Mouse (Mus musculus) hindbrain, embryonic 12.5 days (tissue): Measurements from ENCODE around the gene Gm37240. TPM values are rescaled to one million over a fixed set of nuclear protein-coding genes. Genes with fewer than 3 reads are reported as not detected.

Experiments used
- ATAC-seq: fragments of 200-750 bp; cut with Nextera tagmentation; 2 replicates; pipeline ENCODE4 v1.8.0; 2017; ENCODE audit warnings: moderate TSS enrichment; ENCODE audit not compliant: low FRiP score
- H3K27ac ChIP-seq: fragments of 300-500 bp; sonication (generic); 2 replicates; pipeline ENCODE4 v1.5.1; 2016; ENCODE audit warnings: mild to moderate bottlenecking
- H3K27me3 ChIP-seq: fragments of 300-500 bp; sonication (generic); 2 replicates; pipeline ENCODE4 v1.6.1; 2016; ENCODE audit warnings: mild to moderate bottlenecking
- H3K36me3 ChIP-seq: fragments of 300-500 bp; sonication (generic); 2 replicates; pipeline ENCODE4 v1.6.1; 2016; ENCODE audit warnings: mild to moderate bottlenecking
- H3K4me1 ChIP-seq: fragments of 300-500 bp; sonication (generic); 2 replicates; pipeline ENCODE4 v1.6.1; 2016
- H3K4me2 ChIP-seq: fragments of 300-500 bp; sonication (generic); replicated peaks from 2 replicates; pipeline ENCODE4 v1.6.1; 2016; ENCODE audit warnings: mild to moderate bottlenecking
- H3K4me3 ChIP-seq: fragments of 300-500 bp; sonication (generic); 2 replicates; pipeline ENCODE4 v1.5.1; 2016; ENCODE audit warnings: mild to moderate bottlenecking
- H3K9ac ChIP-seq: fragments of 300-500 bp; sonication (generic); 2 replicates; pipeline ENCODE4 v1.6.1; 2016; ENCODE audit warnings: mild to moderate bottlenecking, moderate library complexity
- H3K9me3 ChIP-seq: fragments of 300-500 bp; sonication (generic); replicated peaks from 2 replicates; pipeline ENCODE4 v1.6.1; 2016; ENCODE audit warnings: mild to moderate bottlenecking
- WGBS: fragments of 180-500 bp; shearing (Covaris S2); methylation state at CpG from one replicate; pipeline ENCODE4 v1.1.7; 2016; 5-methylcytosine and 5-hydroxymethylcytosine counted together
- polyA plus RNA-seq: library from polyadenylated mRNA; unstranded; fragments of >200 nt; fragmentation: Nextera tagmentation; extraction: Ambion mirVana; gene quantifications from 2 replicates; pipeline ENCODE4 v1.2.1, GENCODE M21; 2016

Gene Gm37240
- polyA plus RNA-seq, 1 experiment from 2014 or later, result 3.3 TPM

GRCm38 (mm10) chr3:85308706-85309105 is 578.6 kb downstream of the Gm37240 start:
- Histone ChIP-seq H3K9ac (no peak overlapping the region), H3K27me3 (no peaks in the 10 kb centered on the region), H3K4me1 (0 out of 2 replicates have a peak, but pooled peaks cover 3% of the 10 kb centered on the region), H3K27ac (no peak overlapping the region), H3K9me3 (no peaks in the 10 kb centered on the region), H3K4me3 (no peak overlapping the region), H3K36me3 (no peaks in the 10 kb centered on the region), H3K4me2 (no peak overlapping the region)
- ATAC-seq, result no peak
- WGBS, result 78% methylated on average over 4 of the region's 4 CpGs

GRCm38 (mm10) chr3:85301851-85302250 is 585.5 kb downstream of the Gm37240 start:
- no peak overlapping the region for H3K27ac ChIP-seq
- H3K36me3 ChIP-seq, result no peaks in the 10 kb centered on the region
- no peak overlapping the region for H3K9ac ChIP-seq
- no peak overlapping the region for H3K4me2 ChIP-seq
- H3K9me3 ChIP-seq, result 0 out of 2 replicates have a peak, but pooled peaks cover under 1% of the 10 kb centered on the region
- H3K27me3 ChIP-seq, result no peaks in the 10 kb centered on the region
- no peak for ATAC-seq
- WGBS, result 88% methylated on average over 3 of the region's 3 CpGs
- H3K4me1 ChIP-seq, result peaks cover 9% of the 10 kb centered on the region; the same call in 1 of the 2 replicates
- no peak overlapping the region for H3K4me3 ChIP-seq

GRCm38 (mm10) chr3:85301336-85301735 is 586.0 kb downstream of the Gm37240 start:
- Histone ChIP-seq H3K9ac (no peak overlapping the region), H3K4me2 (no peak overlapping the region), H3K27ac (no peak overlapping the region), H3K27me3 (no peaks in the 10 kb centered on the region), H3K4me1 (peaks cover 9% of the 10 kb centered on the region; the same call in 1 of the 2 replicates), H3K36me3 (no peaks in the 10 kb centered on the region), H3K4me3 (no peak overlapping the region), H3K9me3 (0 out of 2 replicates have a peak, but pooled peaks cover 3% of the 10 kb centered on the region)
- ATAC-seq, result no peak
- 96% methylated on average over 2 of the region's 2 CpGs for WGBS

- Histone ChIP-seq H3K9me3 (0 out of 2 replicates have a peak, but pooled peaks cover 3% of the 10 kb centered on the region), H3K27me3 (no peaks in the 10 kb centered on the region), H3K4me1 (peaks cover 9% of the 10 kb centered on the region; the same call in 1 of the 2 replicates), H3K36me3 (no peaks in the 10 kb centered on the region), H3K27ac (peak overlapping the region; percentile 49; the same call in 1 of the 2 replicates), H3K4me2 (no peak overlapping the region), H3K4me3 (no peak overlapping the region), H3K9ac (no peak overlapping the region)
- 51% methylated on average over 18 of the region's 18 CpGs for WGBS
- peak; percentile 89 for ATAC-seq
Observed at GRCm38 (mm10) chr3:85299649-85300550, 587.4 kb downstream of the Gm37240 start.

GRCm38 (mm10) chr3:85295229-85295628 is 592.1 kb downstream of the Gm37240 start:
- Histone ChIP-seq H3K36me3 (no peaks in the 10 kb centered on the region), H3K9ac (no peak overlapping the region), H3K4me1 (peaks cover 7% of the 10 kb centered on the region; the same call in 1 of the 2 replicates), H3K4me2 (no peak overlapping the region), H3K27ac (no peak overlapping the region), H3K9me3 (0 out of 2 replicates have a peak, but pooled peaks cover 3% of the 10 kb centered on the region), H3K27me3 (no peaks in the 10 kb centered on the region), H3K4me3 (no peak overlapping the region)
- 85% methylated on average over 9 of the region's 9 CpGs for WGBS
- no peak for ATAC-seq

GRCm38 (mm10) chr3:85287627-85288026 is 599.7 kb downstream of the Gm37240 start:
- no peaks in the 10 kb centered on the region for H3K9me3 ChIP-seq
- no peak for ATAC-seq
- H3K4me1 ChIP-seq, result no peaks in the 10 kb centered on the region
- no peaks in the 10 kb centered on the region for H3K36me3 ChIP-seq
- WGBS, result 87% methylated on average over 2 of the region's 2 CpGs
- no peak overlapping the region for H3K4me2 ChIP-seq
- no peaks in the 10 kb centered on the region for H3K27me3 ChIP-seq
- H3K4me3 ChIP-seq, result no peak overlapping the region
- H3K9ac ChIP-seq, result no peak overlapping the region
- H3K27ac ChIP-seq, result no peak overlapping the region

- no peaks in the 10 kb centered on the region for H3K27me3 ChIP-seq
Observed at GRCm38 (mm10) chr3:85284483-85284882, 602.8 kb downstream of the Gm37240 start.

GRCm38 (mm10) chr3:85282816-85283215 is 604.5 kb downstream of the Gm37240 start:
- Histone ChIP-seq H3K9ac (no peak overlapping the region), H3K27ac (no peak overlapping the region), H3K27me3 (no peaks in the 10 kb centered on the region), H3K4me2 (no peak overlapping the region), H3K36me3 (no peaks in the 10 kb centered on the region), H3K9me3 (no peaks in the 10 kb centered on the region), H3K4me1 (no peaks in the 10 kb centered on the region), H3K4me3 (no peak overlapping the region)
- no peak for ATAC-seq
- WGBS, result 92% methylated on average over 5 of the region's 5 CpGs

More at GRCm38 (mm10) chr3:85284483-85284882, 602.8 kb downstream of the Gm37240 start:
- H3K27ac ChIP-seq, result no peak overlapping the region
- WGBS, result 89% methylated on average over 2 of the region's 2 CpGs
- H3K36me3 ChIP-seq, result no peaks in the 10 kb centered on the region
- H3K4me1 ChIP-seq, result no peaks in the 10 kb centered on the region
- H3K9ac ChIP-seq, result no peak overlapping the region
- H3K4me2 ChIP-seq, result no peak overlapping the region
- no peaks in the 10 kb centered on the region for H3K9me3 ChIP-seq
- H3K4me3 ChIP-seq, result no peak overlapping the region
- ATAC-seq, result no peak

- 50% methylated on average over 10 of the region's 10 CpGs for WGBS
- Histone ChIP-seq H3K9ac (no peak overlapping the region), H3K4me2 (no peak overlapping the region), H3K27ac (no peak overlapping the region), H3K9me3 (no peaks in the 10 kb centered on the region), H3K36me3 (no peaks in the 10 kb centered on the region), H3K27me3 (no peaks in the 10 kb centered on the region), H3K4me1 (no peaks in the 10 kb centered on the region), H3K4me3 (no peak overlapping the region)
- ATAC-seq, result no peak
Observed at GRCm38 (mm10) chr3:85275075-85275474, 612.2 kb downstream of the Gm37240 start.

GRCm38 (mm10) chr3:85271491-85271890 is 615.8 kb downstream of the Gm37240 start:
- no peak overlapping the region for H3K4me3 ChIP-seq
- 91% methylated on average over 2 of the region's 2 CpGs for WGBS
- ATAC-seq, result no peak
- H3K9ac ChIP-seq, result no peak overlapping the region
- H3K4me2 ChIP-seq, result no peak overlapping the region
- no peaks in the 10 kb centered on the region for H3K36me3 ChIP-seq
- no peak overlapping the region for H3K27ac ChIP-seq
- H3K9me3 ChIP-seq, result no peaks in the 10 kb centered on the region
- no peaks in the 10 kb centered on the region for H3K27me3 ChIP-seq
- no peaks in the 10 kb centered on the region for H3K4me1 ChIP-seq

- H3K9ac ChIP-seq, result no peak overlapping the region
- no peaks in the 10 kb centered on the region for H3K4me1 ChIP-seq
- ATAC-seq, result no peak
- no peak overlapping the region for H3K4me3 ChIP-seq
- no peaks in the 10 kb centered on the region for H3K36me3 ChIP-seq
- no peak overlapping the region for H3K27ac ChIP-seq
- WGBS, result 87% methylated on average over 2 of the region's 2 CpGs
- no peak overlapping the region for H3K4me2 ChIP-seq
- no peaks in the 10 kb centered on the region for H3K9me3 ChIP-seq
- no peaks in the 10 kb centered on the region for H3K27me3 ChIP-seq
Observed at GRCm38 (mm10) chr3:85264963-85265362, 622.4 kb downstream of the Gm37240 start.

- Histone ChIP-seq H3K27me3 (no peaks in the 10 kb centered on the region), H3K9me3 (no peaks in the 10 kb centered on the region), H3K4me1 (no peaks in the 10 kb centered on the region), H3K4me2 (no peak overlapping the region), H3K36me3 (no peaks in the 10 kb centered on the region), H3K27ac (no peak overlapping the region), H3K4me3 (no peak overlapping the region), H3K9ac (no peak overlapping the region)
- 83% methylated on average over 6 of the region's 6 CpGs for WGBS
- ATAC-seq, result no peak
Observed at GRCm38 (mm10) chr3:85264546-85264945, 622.8 kb downstream of the Gm37240 start.
